Mouse (Mus musculus) liver, embryonic 11.5 days (tissue): Measurements from ENCODE around the gene Cdk5rap3. TPM values are rescaled to one million over a fixed set of nuclear protein-coding genes. Genes with fewer than 3 reads are reported as not detected.

Experiments
- ATAC-seq: fragments of 200-750 bp; cut with Nextera tagmentation; replicated peaks from 2 replicates; pipeline ENCODE4 v1.8.0; 2017; ENCODE audit warnings: moderate number of reproducible peaks, mild to moderate bottlenecking, moderate TSS enrichment, moderate library complexity; ENCODE audit not compliant: low FRiP score
- DNase-seq: peaks from one replicate; pipeline ENCODE4 v3.0.0-alpha.2; 2017; ENCODE audit warnings: low spot score
- H3K27ac ChIP-seq: fragments of 300-500 bp; sonication (generic); 2 replicates; pipeline ENCODE4 v1.5.1; 2014; ENCODE audit warnings: mild to moderate bottlenecking, low read depth, low read length, control low read depth
- H3K27me3 ChIP-seq: fragments of 300-500 bp; sonication (generic); replicated peaks from 2 replicates; pipeline ENCODE4 v1.6.1; 2014; ENCODE audit warnings: low read length, mixed read lengths; ENCODE audit not compliant: control insufficient read depth, insufficient read depth
- H3K36me3 ChIP-seq: fragments of 300-500 bp; sonication (generic); 2 replicates; pipeline ENCODE4 v1.6.1; 2014; ENCODE audit warnings: mild to moderate bottlenecking, low read length, moderate library complexity, mixed read lengths; ENCODE audit not compliant: control insufficient read depth, insufficient read depth
- H3K4me1 ChIP-seq: fragments of 300-500 bp; sonication (generic); replicated peaks from 2 replicates; pipeline ENCODE4 v1.6.1; 2014; ENCODE audit warnings: low read length, mixed read lengths; ENCODE audit not compliant: control insufficient read depth, insufficient read depth
- H3K4me2 ChIP-seq: fragments of 300-500 bp; sonication (generic); 2 replicates; pipeline ENCODE4 v1.6.1; 2014; ENCODE audit warnings: mild to moderate bottlenecking, control low read depth, moderate library complexity
- H3K4me3 ChIP-seq: fragments of 300-500 bp; sonication (generic); 2 replicates; pipeline ENCODE4 v1.5.1; 2014; ENCODE audit warnings: low read depth, low read length, control low read depth
- H3K9ac ChIP-seq: fragments of 300-500 bp; sonication (generic); 2 replicates; pipeline ENCODE4 v1.6.1; 2014; ENCODE audit warnings: low read depth, low read length, control low read depth
- H3K9me3 ChIP-seq: fragments of 300-500 bp; sonication (generic); 2 replicates; pipeline ENCODE4 v1.6.1; 2016; ENCODE audit warnings: low read length, inconsistent platforms, mixed read lengths; ENCODE audit not compliant: control insufficient read depth
- WGBS: fragments of 180-500 bp; shearing (Covaris S2); extraction: QIAGEN DNeasy Blood & Tissue Kit; methylation state at CpG from one replicate; pipeline ENCODE4 v1.1.7; 2014; 5-methylcytosine and 5-hydroxymethylcytosine counted together
- polyA plus RNA-seq: library from polyadenylated mRNA; unstranded; fragments of >200 nt; fragmentation: Nextera tagmentation; extraction: Ambion mirVana; gene quantifications from 2 replicates; pipeline ENCODE4 v1.2.1, GENCODE M21; 2014

The Cdk5rap3 gene
- polyA plus RNA-seq, 1 experiment from 2014 or later, result 69.6 TPM

DNA sequence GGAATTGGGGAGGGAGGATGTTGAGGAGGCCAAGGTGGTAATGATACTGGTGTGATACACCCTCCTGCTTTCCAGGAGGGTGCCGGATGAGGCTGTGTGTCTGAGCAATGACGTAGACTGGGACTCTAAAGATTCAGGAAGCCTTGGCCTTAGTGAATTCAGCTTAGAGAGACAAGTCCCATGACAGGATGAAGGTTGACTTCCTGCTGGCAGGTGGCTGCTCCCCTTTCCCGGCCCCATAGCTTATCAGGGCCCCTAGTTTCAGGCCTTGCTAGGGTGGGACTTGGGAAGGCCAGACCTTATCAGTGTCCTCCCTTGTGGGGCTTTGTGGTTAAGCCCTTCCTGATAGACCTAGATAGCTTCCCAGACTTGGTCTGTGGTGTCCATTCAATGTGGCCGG is 31.6 kb upstream of the Cdk5rap3 start:
- no peaks in the 10 kb centered on the region for H3K9me3 ChIP-seq
- H3K4me2 ChIP-seq, result peak overlapping the region; percentile 80
- H3K4me1 ChIP-seq, result peaks cover 18% of the 10 kb centered on the region
- peak overlapping the region; percentile 60 for H3K9ac ChIP-seq
- 44% methylated on average over 4 of the region's 4 CpGs for WGBS
- DNase-seq, result peak; percentile 77
- peak overlapping the region; percentile 87 for H3K27ac ChIP-seq
- peaks cover 34% of the 10 kb centered on the region for H3K36me3 ChIP-seq
- no peaks in the 10 kb centered on the region for H3K27me3 ChIP-seq
- H3K4me3 ChIP-seq, result peak overlapping the region; percentile 71
- peak; percentile 80 for ATAC-seq

- H3K9me3 ChIP-seq, result no peaks in the 10 kb centered on the region
- H3K4me3 ChIP-seq, result peak overlapping the region; percentile 71
- WGBS, result 62% methylated on average over 9 of the region's 9 CpGs
- ATAC-seq (no peak), DNase-seq (no peak)
- H3K4me1 ChIP-seq, result peaks cover 26% of the 10 kb centered on the region
- peak overlapping the region; percentile 80 for H3K4me2 ChIP-seq
- H3K27me3 ChIP-seq, result no peaks in the 10 kb centered on the region
- H3K9ac ChIP-seq, result peak overlapping the region; percentile 60
- H3K36me3 ChIP-seq, result peaks cover 21% of the 10 kb centered on the region
- H3K27ac ChIP-seq, result peak overlapping the region; percentile 83
Observed at GRCm38 (mm10) chr11:96946498-96946897, 30.2 kb upstream of the Cdk5rap3 start.

GRCm38 (mm10) chr11:96944844-96945580 is 28.7 kb upstream of the Cdk5rap3 start:
- ATAC-seq (no peak), DNase-seq (no peak)
- Histone ChIP-seq H3K27ac (peak overlapping the region; percentile 83), H3K27me3 (no peaks in the 10 kb centered on the region), H3K4me1 (peaks cover 34% of the 10 kb centered on the region), H3K4me3 (peak overlapping the region; percentile 71), H3K4me2 (peak overlapping the region; percentile 80), H3K9ac (peak overlapping the region; percentile 77), H3K36me3 (peaks cover 14% of the 10 kb centered on the region; the same call in 1 of the 2 replicates), H3K9me3 (no peaks in the 10 kb centered on the region)
- 39% methylated on average over 14 of the region's 14 CpGs for WGBS

GRCm38 (mm10) chr11:96943746-96944304 is 27.5 kb upstream of the Cdk5rap3 start, which contains the start of gene Pnpo:
Gene Pnpo, minus strand, starts transcription at chr11:96943986.
- H3K4me2 ChIP-seq, result peak within 1 kb of the TSS; percentile 80
- ATAC-seq (peak; percentile 85), DNase-seq (peak; percentile 86)
- no peaks in the 10 kb centered on the region for H3K9me3 ChIP-seq
- H3K27ac ChIP-seq, result peak within 1 kb of the TSS; percentile 95
- H3K36me3 ChIP-seq, result peaks cover 15% of the 10 kb centered on the region
- H3K4me3 ChIP-seq, result peak within 1 kb of the TSS; percentile 71
- H3K27me3 ChIP-seq, result no peaks in the 10 kb centered on the region
- H3K9ac ChIP-seq, result peak within 1 kb of the TSS; percentile 77
- H3K4me1 ChIP-seq, result peaks cover 26% of the 10 kb centered on the region
- WGBS, result under 1% methylated on average over 29 of the region's 29 CpGs

- WGBS, result 54% methylated on average over 6 of the region's 6 CpGs
- Histone ChIP-seq H3K36me3 (peaks cover 15% of the 10 kb centered on the region), H3K27me3 (no peaks in the 10 kb centered on the region), H3K27ac (peak overlapping the region; percentile 95), H3K9ac (peak overlapping the region; percentile 77), H3K4me2 (peak overlapping the region; percentile 80), H3K9me3 (no peaks in the 10 kb centered on the region), H3K4me1 (peaks cover 35% of the 10 kb centered on the region), H3K4me3 (peak overlapping the region; percentile 71)
- DNase-seq (no peak), ATAC-seq (peak; percentile 76)
Observed at GRCm38 (mm10) chr11:96941989-96942590, 25.8 kb upstream of the Cdk5rap3 start.

DNA sequence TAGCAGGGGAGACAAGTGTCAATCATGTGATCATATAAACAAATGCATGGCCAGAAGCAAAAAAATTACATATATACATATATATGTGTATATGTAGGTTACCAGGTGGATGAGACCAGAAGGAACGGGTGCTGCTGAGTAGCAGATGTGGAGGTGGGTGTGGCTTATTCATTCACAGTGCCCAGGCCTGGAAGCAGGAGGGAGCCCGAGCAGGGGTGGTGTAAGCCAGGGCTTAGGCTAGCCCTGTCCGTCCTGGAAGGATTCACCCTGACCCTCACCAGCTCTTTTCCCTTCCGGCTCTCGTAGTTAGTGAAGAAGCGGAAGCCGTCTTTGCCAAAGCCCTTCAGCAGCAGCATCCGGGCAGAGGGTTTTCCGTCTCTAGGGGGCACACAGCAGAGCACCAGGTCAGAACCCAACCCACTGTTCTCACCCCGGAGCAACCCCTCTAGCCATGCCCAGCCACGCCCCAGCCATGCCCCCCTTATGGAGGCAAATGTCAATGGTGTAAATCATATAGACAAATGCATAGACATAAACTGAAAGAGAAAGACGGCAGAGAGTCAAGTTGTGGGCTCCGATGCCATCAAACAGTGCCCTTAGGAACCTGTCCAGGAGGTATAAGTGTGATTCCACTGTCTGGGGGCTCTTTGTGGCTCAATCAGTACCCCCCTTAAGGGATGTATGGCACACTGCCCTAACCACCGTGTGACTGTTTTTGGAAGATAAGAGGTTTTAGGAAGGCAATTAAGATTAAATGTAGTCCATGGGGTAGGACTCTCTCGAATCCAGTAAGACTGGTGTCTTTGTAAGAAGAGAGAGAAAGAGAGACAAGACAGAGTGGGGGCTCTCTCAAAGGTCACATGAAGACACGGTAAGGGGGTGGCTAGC is 24.5 kb upstream of the Cdk5rap3 start:
- Histone ChIP-seq H3K4me1 (peaks cover 36% of the 10 kb centered on the region), H3K4me2 (peak overlapping the region; percentile 80), H3K9me3 (no peaks in the 10 kb centered on the region), H3K9ac (peak overlapping the region; percentile 49), H3K27ac (peak overlapping the region; percentile 95), H3K36me3 (peaks cover 15% of the 10 kb centered on the region), H3K4me3 (peak overlapping the region; percentile 71), H3K27me3 (no peaks in the 10 kb centered on the region)
- DNase-seq (no peak), ATAC-seq (peak; percentile 27)
- WGBS, result 62% methylated on average over 16 of the region's 16 CpGs

DNA sequence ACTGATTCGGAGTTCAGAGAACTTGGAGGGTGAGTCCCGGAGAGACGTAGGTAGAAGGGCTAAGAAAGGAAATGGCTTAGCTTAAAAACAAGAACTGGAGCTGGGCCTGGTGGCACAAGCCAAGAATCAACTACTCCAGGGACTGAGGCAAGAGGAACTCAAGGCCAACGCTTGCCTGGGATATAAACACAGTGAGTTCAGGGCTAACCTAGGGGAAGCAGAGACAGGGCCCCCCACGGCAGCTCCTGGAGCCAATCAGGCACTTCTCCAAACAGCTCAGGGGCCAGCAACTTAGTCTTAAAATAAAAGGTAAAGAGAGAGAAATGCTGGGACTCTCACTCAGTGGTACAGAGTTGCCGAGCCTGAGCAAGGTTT is 22.1 kb upstream of the Cdk5rap3 start:
- H3K4me2 ChIP-seq, result no peak overlapping the region; the same call in none of the 2 replicates
- no peak overlapping the region; the same call in 1 of the 2 replicates for H3K9ac ChIP-seq
- ATAC-seq, result no peak
- no peak for DNase-seq
- peak overlapping the region; percentile 62 for H3K27ac ChIP-seq
- peaks cover 51% of the 10 kb centered on the region for H3K4me1 ChIP-seq
- H3K4me3 ChIP-seq, result no peak overlapping the region
- peaks cover 15% of the 10 kb centered on the region for H3K36me3 ChIP-seq
- no peaks in the 10 kb centered on the region for H3K9me3 ChIP-seq
- no peaks in the 10 kb centered on the region for H3K27me3 ChIP-seq
- WGBS, result 80% methylated on average over 6 of the region's 6 CpGs
